In genomic region chr11:20187271-20187670, GRCm38 (mm10) we compare ENCODE assay signal across 25 mouse cellular contexts.
"Had no signal": no experiment of that assay in that cellular context is flagged by ENCODE, and none has a peak within 500 bp of the region (broad histone marks: within the 10 kb centered on the region; RNA-seq: fewer than 3 reads in every experiment).

No protein-coding gene starts in this region.

- DNase-seq: gastrocnemius, postnatal 14 days; gastrocnemius, postnatal 36 days; heart, adult 18-20 months; heart, postnatal 10 days; heart, postnatal 4 days; kidney, adult 18-20 months; kidney, adult 8-10 months; kidney, postnatal 10 days; kidney, postnatal 25 days; kidney, postnatal 4 days; liver had no signal

- H3K27ac ChIP-seq: heart, embryonic 10.5 days; hindbrain, embryonic 10.5 days; hindbrain, embryonic 12.5 days; hindbrain, embryonic 14.5 days; intestine, embryonic 15.5 days; layer of hippocampus, adult 2 months; left cerebral cortex, adult 2 months; limb, embryonic 10.5 days; limb, embryonic 12.5 days had no signal

- H3K27me3 ChIP-seq: heart, embryonic 12.5 days; hindbrain, embryonic 12.5 days; intestine, embryonic 15.5 days; limb, embryonic 12.5 days had no signal

- H3K4me2 ChIP-seq: heart, embryonic 12.5 days; hindbrain, embryonic 12.5 days; hindbrain, embryonic 14.5 days; intestine, embryonic 15.5 days; limb, embryonic 12.5 days; liver, embryonic 11.5 days had no signal

- H3K9me3 ChIP-seq: heart, embryonic 10.5 days; hindbrain, embryonic 10.5 days; intestine, embryonic 15.5 days; limb, embryonic 10.5 days; limb, embryonic 12.5 days had no signal

- ATAC-seq: hindbrain, embryonic 16.5 days; inflammation-experienced regulatory T-cells, adult 6 months; intestine, embryonic 15.5 days; intestine, postnatal 0 days had no signal

- H3K4me1 ChIP-seq: heart, embryonic 10.5 days; heart, embryonic 12.5 days; hindbrain, embryonic 10.5 days; hindbrain, embryonic 12.5 days; intestine, embryonic 15.5 days; limb, embryonic 10.5 days; limb, embryonic 12.5 days had no signal

- H3K4me3 ChIP-seq: heart, embryonic 10.5 days; heart, embryonic 12.5 days; hindbrain, embryonic 10.5 days; hindbrain, embryonic 12.5 days; intestine, embryonic 15.5 days; layer of hippocampus, adult 2 months; left cerebral cortex, adult 2 months; limb, embryonic 10.5 days; limb, embryonic 12.5 days had no signal

- H3K9ac ChIP-seq: heart, embryonic 12.5 days; hindbrain, embryonic 12.5 days; hindbrain, embryonic 14.5 days; intestine, embryonic 15.5 days; limb, embryonic 12.5 days had no signal

- H3K36me3 ChIP-seq: heart, embryonic 10.5 days; heart, embryonic 12.5 days; hindbrain, embryonic 10.5 days; hindbrain, embryonic 12.5 days; intestine, embryonic 15.5 days; limb, embryonic 10.5 days; limb, embryonic 12.5 days had no signal
